Mouse (Mus musculus): ENCODE data around the gene Arhgap10. TPM values are rescaled to one million over a fixed set of nuclear protein-coding genes. Genes with fewer than 3 reads are reported as not detected.
A peak's percentile ranks its signal among the peaks of the same experiment; 100 is the strongest.

Arhgap10 gene
- polyA plus RNA-seq, 1 experiment from 2014 or later, result 36.8 TPM

DNA sequence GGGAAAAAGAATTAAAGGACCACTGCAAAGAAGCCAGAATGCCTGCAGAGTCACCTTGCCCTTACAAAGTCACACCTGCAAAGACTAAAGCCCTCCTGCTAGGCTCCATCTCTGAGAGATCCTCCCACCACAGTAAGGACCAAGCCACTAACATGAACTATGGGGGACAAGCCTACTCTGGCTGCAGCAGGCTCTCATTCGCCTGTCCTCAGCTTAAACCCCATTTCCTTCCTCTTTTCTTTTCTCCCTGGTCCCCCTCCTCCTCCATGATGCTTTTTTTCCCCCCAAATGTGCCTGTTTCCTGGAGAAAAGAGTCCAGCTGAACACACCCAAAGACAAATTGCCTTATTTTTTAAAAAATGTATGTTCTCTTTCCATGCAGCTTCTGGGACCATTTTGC is 21.5 kb downstream of the Arhgap10 start:
- H3K9me3 ChIP-seq, result no peaks in the 10 kb centered on the region
- no peak for ATAC-seq (ENCODE audit: insufficient number of reproducible peaks, insufficient read depth, low FRiP score, low TSS enrichment, low read depth)
- H3K27ac ChIP-seq, result no peak overlapping the region
- 0 out of 2 replicates have a peak, but pooled peaks cover 9% of the 10 kb centered on the region for H3K4me1 ChIP-seq (replicated peaks)
- WGBS, result 80% methylated on average over 1 of the region's 1 CpGs
- no peak overlapping the region for H3K4me2 ChIP-seq
- H3K27me3 ChIP-seq, result no peaks in the 10 kb centered on the region
- no peak overlapping the region for H3K4me3 ChIP-seq (replicated peaks)
- no peaks in the 10 kb centered on the region for H3K36me3 ChIP-seq
- no peak overlapping the region for H3K9ac ChIP-seq (replicated peaks)

- Histone ChIP-seq H3K27me3 (no peaks in the 10 kb centered on the region), H3K4me3 (replicated peaks) (no peak overlapping the region), H3K4me2 (no peak overlapping the region), H3K9me3 (no peaks in the 10 kb centered on the region), H3K9ac (replicated peaks) (no peak overlapping the region), H3K36me3 (no peaks in the 10 kb centered on the region), H3K4me1 (replicated peaks) (peaks cover 20% of the 10 kb centered on the region), H3K27ac (no peak overlapping the region)
- WGBS, result 82% methylated on average over 10 of the region's 10 CpGs
- ATAC-seq (ENCODE audit: insufficient number of reproducible peaks, insufficient read depth, low FRiP score, low TSS enrichment, low read depth), result no peak
These were observed 23.1 kb downstream of the Arhgap10 start for GRCm38 (mm10) chr8:77494376-77495328.

DNA sequence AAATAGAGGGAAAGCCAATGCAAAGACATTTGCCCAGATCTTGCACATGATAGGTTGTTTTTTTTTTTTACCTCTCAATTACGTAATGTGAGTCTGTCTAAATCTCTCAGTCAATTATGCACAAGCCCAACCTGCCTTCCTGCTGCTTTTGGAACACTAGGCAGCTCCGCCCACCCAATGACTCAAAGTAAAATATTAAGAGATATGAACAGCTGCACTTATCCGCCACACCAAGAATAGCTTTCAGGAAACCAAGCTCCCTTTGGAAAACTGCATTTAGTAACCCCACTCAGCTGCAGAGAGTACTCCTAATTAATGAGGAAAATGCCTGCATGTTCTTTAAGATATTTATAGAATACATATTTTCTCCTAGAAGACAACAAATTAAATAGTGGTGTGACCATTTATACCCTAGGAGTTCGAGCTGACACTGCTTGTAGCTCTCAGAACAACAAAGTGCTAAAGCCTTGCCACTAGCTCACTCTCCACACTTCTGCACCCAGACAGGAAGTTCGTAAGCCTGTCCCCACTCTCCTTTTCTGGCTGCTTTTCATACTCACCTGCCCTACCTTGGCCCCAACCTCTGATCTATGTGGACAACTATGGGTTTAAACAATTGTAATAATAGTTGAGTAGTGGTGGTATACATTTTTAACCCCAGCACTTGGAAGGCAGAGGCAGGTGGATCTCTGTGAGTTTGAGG is 25.2 kb downstream of the Arhgap10 start:
- H3K9me3 ChIP-seq, result no peaks in the 10 kb centered on the region
- 83% methylated on average over 5 of the region's 5 CpGs for WGBS
- H3K27me3 ChIP-seq, result no peaks in the 10 kb centered on the region
- H3K4me1 ChIP-seq (replicated peaks), result peaks cover 39% of the 10 kb centered on the region
- no peak for ATAC-seq (ENCODE audit: insufficient number of reproducible peaks, insufficient read depth, low FRiP score, low TSS enrichment, low read depth)
- H3K9ac ChIP-seq (replicated peaks), result no peak overlapping the region
- no peak overlapping the region for H3K4me3 ChIP-seq (replicated peaks)
- no peaks in the 10 kb centered on the region for H3K36me3 ChIP-seq
- no peak overlapping the region for H3K4me2 ChIP-seq
- no peak overlapping the region for H3K27ac ChIP-seq

GRCm38 (mm10) chr8:77491231-77491923 is 26.4 kb downstream of the Arhgap10 start:
- 91% methylated on average over 10 of the region's 10 CpGs for WGBS
- Histone ChIP-seq H3K36me3 (no peaks in the 10 kb centered on the region), H3K4me2 (no peak overlapping the region)

GRCm38 (mm10) chr8:77490095-77490781 is 27.5 kb downstream of the Arhgap10 start:
- no peak for ATAC-seq (ENCODE audit: insufficient number of reproducible peaks, insufficient read depth, low FRiP score, low TSS enrichment, low read depth)
- Histone ChIP-seq H3K4me2 (no peak overlapping the region), H3K27me3 (no peaks in the 10 kb centered on the region), H3K36me3 (no peaks in the 10 kb centered on the region), H3K4me1 (replicated peaks) (peaks cover 48% of the 10 kb centered on the region), H3K4me3 (replicated peaks) (no peak overlapping the region), H3K27ac (0 out of 2 replicates have a peak overlapping the region, but pooled peaks have one; percentile 41), H3K9ac (replicated peaks) (no peak overlapping the region), H3K9me3 (no peaks in the 10 kb centered on the region)
- 34% methylated on average over 4 of the region's 4 CpGs for WGBS

More at GRCm38 (mm10) chr8:77491231-77491923, 26.4 kb downstream of the Arhgap10 start:
- ATAC-seq (ENCODE audit: insufficient number of reproducible peaks, insufficient read depth, low FRiP score, low TSS enrichment, low read depth), result peak; percentile 54
- Histone ChIP-seq H3K9ac (replicated peaks) (no peak overlapping the region), H3K4me1 (replicated peaks) (peaks cover 44% of the 10 kb centered on the region), H3K27me3 (no peaks in the 10 kb centered on the region), H3K9me3 (no peaks in the 10 kb centered on the region), H3K27ac (no peak overlapping the region), H3K4me3 (replicated peaks) (no peak overlapping the region)

- Histone ChIP-seq H3K36me3 (no peaks in the 10 kb centered on the region), H3K9me3 (no peaks in the 10 kb centered on the region), H3K4me2 (no peak overlapping the region), H3K27me3 (no peaks in the 10 kb centered on the region), H3K4me3 (replicated peaks) (no peak overlapping the region), H3K27ac (no peak overlapping the region), H3K9ac (replicated peaks) (no peak overlapping the region), H3K4me1 (replicated peaks) (peaks cover 54% of the 10 kb centered on the region)
- no peak for ATAC-seq (ENCODE audit: insufficient number of reproducible peaks, insufficient read depth, low FRiP score, low TSS enrichment, low read depth)
- WGBS, result 95% methylated on average over 6 of the region's 6 CpGs
These were observed 28.5 kb downstream of the Arhgap10 start for GRCm38 (mm10) chr8:77489235-77489634.

GRCm38 (mm10) chr8:77488215-77488606 is 29.5 kb downstream of the Arhgap10 start:
- Histone ChIP-seq H3K4me1 (replicated peaks) (peaks cover 59% of the 10 kb centered on the region), H3K27me3 (no peaks in the 10 kb centered on the region), H3K9me3 (no peaks in the 10 kb centered on the region), H3K36me3 (no peaks in the 10 kb centered on the region), H3K4me3 (replicated peaks) (no peak overlapping the region), H3K4me2 (no peak overlapping the region), H3K27ac (peak overlapping the region; percentile 23; the same call in 1 of the 2 replicates), H3K9ac (replicated peaks) (no peak overlapping the region)
- 46% methylated on average over 4 of the region's 4 CpGs for WGBS
- no peak for ATAC-seq (ENCODE audit: insufficient number of reproducible peaks, insufficient read depth, low FRiP score, low TSS enrichment, low read depth)

- 71% methylated on average over 10 of the region's 10 CpGs for WGBS
- Histone ChIP-seq H3K27ac (peak overlapping the region; percentile 23; the same call in 1 of the 2 replicates), H3K4me1 (replicated peaks) (peaks cover 64% of the 10 kb centered on the region)
These were observed 30.1 kb downstream of the Arhgap10 start for GRCm38 (mm10) chr8:77487590-77488214.

GRCm38 (mm10) chr8:77486749-77487148 is 31.0 kb downstream of the Arhgap10 start:
- Histone ChIP-seq H3K27ac (no peak overlapping the region), H3K4me3 (replicated peaks) (no peak overlapping the region), H3K9me3 (no peaks in the 10 kb centered on the region), H3K36me3 (no peaks in the 10 kb centered on the region), H3K4me2 (no peak overlapping the region), H3K9ac (replicated peaks) (no peak overlapping the region), H3K27me3 (no peaks in the 10 kb centered on the region), H3K4me1 (replicated peaks) (peaks cover 73% of the 10 kb centered on the region)
- 90% methylated on average over 2 of the region's 2 CpGs for WGBS
- ATAC-seq (ENCODE audit: insufficient number of reproducible peaks, insufficient read depth, low FRiP score, low TSS enrichment, low read depth), result no peak

More at GRCm38 (mm10) chr8:77487590-77488214, 30.1 kb downstream of the Arhgap10 start:
- Histone ChIP-seq H3K36me3 (no peaks in the 10 kb centered on the region), H3K27me3 (no peaks in the 10 kb centered on the region), H3K9me3 (no peaks in the 10 kb centered on the region), H3K4me3 (replicated peaks) (no peak overlapping the region), H3K4me2 (no peak overlapping the region), H3K9ac (replicated peaks) (no peak overlapping the region)
- no peak for ATAC-seq (ENCODE audit: insufficient number of reproducible peaks, insufficient read depth, low FRiP score, low TSS enrichment, low read depth)

DNA sequence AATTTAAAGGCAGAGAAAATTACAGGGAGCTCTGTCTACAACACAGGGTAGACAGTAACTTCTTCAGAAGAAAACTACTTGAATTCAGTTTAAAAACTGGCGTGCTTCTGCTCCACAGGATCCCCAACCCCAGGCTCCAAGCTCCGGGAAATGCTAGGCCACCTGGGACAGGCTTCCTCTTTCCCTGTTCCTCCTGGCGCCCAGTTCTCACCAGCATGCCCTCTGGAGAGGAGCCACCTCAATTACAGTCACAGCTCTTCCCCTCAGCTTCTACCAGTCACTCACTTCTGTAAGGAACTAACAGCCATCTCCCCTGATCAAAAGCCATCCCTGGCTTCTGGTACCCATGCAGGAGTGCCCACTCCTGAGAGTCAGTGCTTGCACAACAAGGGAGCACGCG is 32.9 kb downstream of the Arhgap10 start:
- no peak for ATAC-seq (ENCODE audit: insufficient number of reproducible peaks, insufficient read depth, low FRiP score, low TSS enrichment, low read depth)
- Histone ChIP-seq H3K27me3 (no peaks in the 10 kb centered on the region), H3K9me3 (no peaks in the 10 kb centered on the region), H3K27ac (no peak overlapping the region), H3K9ac (replicated peaks) (no peak overlapping the region), H3K4me2 (no peak overlapping the region), H3K4me1 (replicated peaks) (peaks cover 62% of the 10 kb centered on the region), H3K36me3 (no peaks in the 10 kb centered on the region), H3K4me3 (replicated peaks) (no peak overlapping the region)
- 72% methylated on average over 5 of the region's 5 CpGs for WGBS
